Mouse (Mus musculus) left cerebral cortex, adult 8-10 months (tissue): ENCODE measurements around the gene Asb16. TPM values are rescaled to one million over a fixed set of nuclear protein-coding genes. Genes with fewer than 3 reads are reported as not detected.

Experiments used
- DNase-seq, 2 experiments: peaks; one replicate each; pipeline ENCODE4 v3.0.0; 2022; ENCODE audit warnings: low spot score in 2 of 2
- total RNA-seq, 4 experiments: library from RNA; stranded (reverse); gene quantifications; 2 replicates each; pipeline ENCODE4 v1.2.4; 2022

The Asb16 gene
- total RNA-seq = 1 to 10 TPM; 2.8 to 3.7 (median 3.3) TPM

GRCm38 (mm10) chr11:102268520-102269244, at the start of gene Asb16:
Gene Asb16, plus strand, starts transcription at chr11:102268743.
- DNase-seq = no peak

GRCm38 (mm10) chr11:102218783-102219182, 49.8 kb upstream of the Asb16 start:
- peak; percentile 88 to 97 for DNase-seq

- peak in 1 of 2 experiments; percentile 79 for DNase-seq
These were observed 49.1 kb upstream of the Asb16 start for GRCm38 (mm10) chr11:102219247-102219993.

- DNase-seq = peak in 1 of 2 experiments; percentile 6
These were observed 48.6 kb upstream of the Asb16 start for GRCm38 (mm10) chr11:102219994-102220346.

DNA sequence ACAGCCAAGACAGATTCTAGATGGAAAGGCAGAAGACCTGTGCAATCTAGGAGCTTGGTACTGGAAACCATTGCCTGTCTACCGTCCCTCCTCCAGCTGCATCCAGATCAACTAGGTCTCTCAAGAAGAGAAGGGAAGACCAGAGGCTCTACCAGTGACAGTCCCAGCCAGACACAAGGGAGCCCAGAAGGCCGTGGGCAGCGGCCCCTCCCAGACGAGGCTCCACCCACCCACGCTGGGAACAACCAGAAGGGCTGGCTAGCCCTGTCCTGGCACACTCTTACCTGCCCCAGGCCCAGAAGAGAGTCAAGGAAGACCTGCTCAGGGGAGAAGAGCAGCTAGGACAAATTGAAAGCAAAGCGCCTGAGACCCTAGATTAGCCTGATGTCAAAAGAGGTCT, 48.1 kb upstream of the Asb16 start:
- no peak for DNase-seq

- DNase-seq = no peak
These were observed 47.1 kb upstream of the Asb16 start for GRCm38 (mm10) chr11:102221243-102221953.

DNA sequence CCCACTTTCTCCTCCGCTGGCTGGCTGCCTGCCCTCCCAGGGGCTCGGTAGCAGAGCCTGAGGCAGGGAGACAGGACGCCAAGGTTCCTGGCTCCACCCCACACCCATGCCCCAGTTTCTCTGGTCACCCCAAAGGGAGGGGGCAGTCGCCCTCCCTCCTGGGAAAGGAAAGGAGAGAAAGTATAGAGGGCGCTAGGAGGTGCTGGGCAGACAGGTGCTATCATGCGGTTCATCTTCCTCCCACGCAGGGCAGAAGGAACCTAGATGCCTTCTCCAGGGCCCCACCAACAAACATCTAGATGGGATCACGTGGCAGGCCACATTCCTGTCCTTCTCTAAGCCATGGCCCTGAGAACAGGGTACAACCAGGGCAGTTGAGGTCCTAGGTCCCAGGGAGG, 46.6 kb upstream of the Asb16 start:
- no peak for DNase-seq

GRCm38 (mm10) chr11:102223166-102223565, 45.4 kb upstream of the Asb16 start:
- no peak for DNase-seq

DNA sequence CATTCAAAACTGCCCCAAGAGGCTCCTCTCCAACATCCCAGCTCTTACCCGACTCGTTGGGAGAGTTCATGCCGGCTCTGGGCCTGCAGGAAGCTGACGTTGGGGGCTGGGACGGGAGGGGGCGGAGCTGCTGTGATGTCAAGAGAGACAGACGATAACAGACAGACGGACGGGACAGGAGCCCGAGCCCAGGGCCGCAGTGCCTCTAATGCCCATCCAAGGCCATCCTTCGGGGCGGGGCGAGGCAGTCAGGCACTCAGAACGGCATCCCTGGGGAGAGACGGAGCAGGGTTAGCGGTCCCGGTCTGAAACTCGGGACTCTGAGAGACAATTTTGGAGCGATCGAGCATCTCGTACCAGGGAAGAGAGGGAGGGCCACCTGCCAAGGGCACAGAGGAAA, 43.9 kb upstream of the Asb16 start:
- DNase-seq = no peak

DNA sequence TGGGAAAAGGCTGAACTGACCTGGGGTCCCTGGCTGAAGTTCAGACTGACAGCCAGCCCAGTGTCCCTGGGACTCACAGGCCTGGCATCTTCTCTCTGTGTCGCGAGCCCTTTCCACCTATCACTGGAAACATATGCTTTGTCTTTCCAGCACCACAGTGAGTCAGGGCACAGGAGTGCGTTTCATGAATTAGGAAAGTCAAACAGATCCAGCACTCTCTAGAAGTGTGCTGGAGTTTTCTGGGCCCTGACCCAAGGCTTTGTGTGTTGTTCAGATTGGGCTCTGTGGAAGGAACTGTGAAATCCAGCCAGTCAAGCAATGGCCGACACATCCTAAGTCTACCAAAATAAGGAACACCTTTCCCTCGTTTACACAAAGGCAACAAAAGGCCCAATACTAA, 43.3 kb upstream of the Asb16 start:
- no peak for DNase-seq

DNA sequence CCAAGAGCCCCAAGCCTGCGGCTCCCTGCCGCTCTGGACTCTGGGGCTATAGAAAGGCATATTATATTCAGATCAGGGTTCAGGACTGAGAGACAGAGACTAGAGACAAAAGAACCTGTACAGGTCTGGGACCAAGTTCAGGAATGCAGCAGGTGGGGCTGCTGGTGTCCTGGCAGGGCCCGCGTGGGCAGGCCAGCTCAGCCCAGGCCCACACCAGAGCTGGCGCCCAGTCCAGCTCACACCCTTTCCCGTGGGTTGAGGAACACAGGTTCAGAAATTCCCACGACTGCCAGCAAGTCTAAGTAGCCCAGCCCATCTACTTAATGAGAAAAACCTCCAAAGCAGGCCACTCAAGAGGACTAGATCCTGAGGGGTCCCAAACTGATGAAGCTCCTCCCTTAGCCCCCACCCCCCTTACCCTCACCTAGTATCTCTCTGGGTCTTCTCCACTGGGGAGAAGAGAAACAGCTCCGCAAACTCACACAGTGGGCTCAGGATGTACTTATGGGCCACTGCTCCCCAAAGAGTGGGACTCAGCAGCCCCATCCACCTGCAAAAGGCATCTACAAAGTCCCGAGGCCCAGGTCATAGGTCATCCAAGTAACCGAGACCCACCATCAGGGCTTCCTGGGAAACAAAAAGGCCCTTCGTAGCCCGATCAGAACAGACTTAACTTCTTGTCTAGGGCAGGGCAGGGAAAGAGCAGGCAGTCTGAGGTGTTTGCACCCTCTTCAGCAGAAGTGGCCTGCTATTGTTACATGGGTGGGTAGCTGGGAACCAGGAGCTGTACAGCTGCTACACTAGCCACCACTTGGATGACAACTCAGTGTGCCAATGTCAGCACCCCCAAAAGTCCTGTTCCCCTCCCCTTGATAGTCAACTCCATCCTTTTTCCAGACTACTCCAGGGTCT, 42.2 kb upstream of the Asb16 start:
- DNase-seq = no peak

DNA sequence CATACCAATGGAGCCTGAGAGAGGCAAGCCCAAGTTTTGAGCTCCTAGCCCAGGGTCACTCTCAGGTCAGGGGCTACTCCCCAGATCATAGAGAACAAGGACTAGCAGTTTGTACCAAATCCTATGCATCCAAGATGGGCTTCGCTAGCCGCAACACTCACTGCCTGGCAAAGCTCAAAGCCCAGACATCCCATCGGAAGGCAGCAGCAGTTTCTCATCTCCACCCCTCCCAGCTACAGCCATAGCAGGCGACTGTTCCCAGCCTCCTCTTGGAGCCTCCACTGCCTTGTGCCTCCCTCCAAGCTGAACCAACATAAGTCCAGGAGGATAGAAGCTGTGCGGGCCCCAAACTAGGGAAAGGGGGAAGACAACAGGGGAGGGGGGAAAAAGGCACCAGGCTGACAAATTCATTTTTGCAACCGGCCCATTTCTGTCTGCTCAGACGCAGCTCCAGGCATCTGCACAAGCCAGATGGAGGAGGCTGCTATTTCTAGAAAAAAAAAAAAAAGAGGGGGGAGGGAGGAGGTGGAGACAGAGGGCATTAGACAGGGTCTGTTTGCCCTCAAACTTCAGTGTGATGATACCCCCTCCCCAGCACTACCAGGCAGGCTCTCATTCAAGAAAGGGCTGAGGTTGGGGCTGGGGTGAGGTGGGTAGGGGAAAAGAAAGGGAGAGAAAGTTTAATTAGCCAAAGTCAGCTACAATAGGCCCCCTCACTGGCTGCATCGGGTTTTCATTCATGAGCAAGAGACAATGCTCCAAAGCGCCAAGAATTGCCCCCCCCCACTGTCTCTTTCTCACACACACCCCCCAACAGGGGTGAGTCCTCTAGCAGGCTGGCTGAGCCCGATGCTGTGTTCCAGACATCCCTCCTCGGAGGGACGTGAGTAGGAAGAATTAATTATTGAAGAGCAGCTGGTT, 41.0 kb upstream of the Asb16 start:
- no peak for DNase-seq

- no peak for DNase-seq
These were observed 40.4 kb upstream of the Asb16 start for GRCm38 (mm10) chr11:102228191-102228545.

DNA sequence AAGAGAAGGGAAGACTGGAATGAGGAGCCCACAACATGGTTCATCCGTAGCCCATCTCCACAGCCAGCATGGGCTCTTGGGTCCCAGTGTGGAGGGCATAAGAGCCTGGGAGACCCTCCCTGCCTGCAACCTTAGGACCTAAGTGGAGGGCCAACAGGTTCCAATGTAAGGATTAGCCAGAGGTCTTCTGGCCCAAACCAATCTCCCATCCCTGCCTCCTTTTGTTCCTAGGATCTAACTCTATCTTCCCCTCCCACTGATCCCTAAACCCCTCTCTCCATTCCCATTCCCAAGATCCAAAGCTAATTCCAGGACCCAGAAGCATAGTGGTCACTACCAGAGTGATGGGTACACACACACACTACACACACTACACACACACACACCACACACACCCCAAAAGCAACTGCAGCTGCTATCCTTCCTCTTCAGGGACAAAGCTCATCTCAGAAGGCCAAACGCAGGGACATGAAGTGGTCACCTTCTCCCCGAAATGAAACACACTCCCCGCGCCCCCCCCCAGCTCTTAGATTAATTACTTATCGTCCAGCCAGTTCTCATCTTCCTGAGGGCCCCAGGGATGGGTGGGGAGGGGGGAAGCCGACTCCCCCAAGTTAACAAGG, 39.8 kb upstream of the Asb16 start:
- no peak for DNase-seq

GRCm38 (mm10) chr11:102229331-102229953, 39.1 kb upstream of the Asb16 start:
- DNase-seq = no peak

- DNase-seq = peak; percentile 94 to 97
These were observed 38.4 kb upstream of the Asb16 start, which contains the start of gene Hdac5 for GRCm38 (mm10) chr11:102230006-102230741. Gene Hdac5, minus strand, starts transcription at chr11:102230166.

- DNase-seq = no peak
These were observed 32.5 kb upstream of the Asb16 start for GRCm38 (mm10) chr11:102236022-102236421.

DNA sequence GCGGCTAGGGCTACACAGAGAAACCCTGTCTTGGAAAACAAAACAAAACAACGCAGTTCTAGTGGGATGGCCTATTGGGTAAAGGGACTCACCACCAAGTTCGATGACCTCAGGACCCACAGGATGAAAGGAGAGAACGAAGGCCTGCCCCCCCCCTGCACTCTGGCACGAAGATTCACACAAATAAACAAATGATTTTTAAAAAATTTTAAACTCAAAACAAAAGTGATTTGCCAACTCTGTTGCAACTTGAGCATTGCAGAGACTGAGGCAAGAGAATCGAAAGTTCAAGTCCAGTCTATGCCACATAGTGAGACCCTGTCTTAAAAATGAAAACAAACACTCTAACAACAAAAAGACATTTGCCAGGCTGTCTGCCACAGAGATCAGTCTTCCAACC, 27.9 kb upstream of the Asb16 start:
- DNase-seq = no peak

- no peak for DNase-seq
These were observed 27.3 kb upstream of the Asb16 start for GRCm38 (mm10) chr11:102241246-102241645.
